Mouse (Mus musculus) mature B cell (primary cell): ENCODE results near the gene Zbtb20.

Source experiments
- in situ Hi-C: fragments of 300-500 bp; cut with MboI; formaldehyde crosslinking; loops from 2 replicates; pipeline ENCODE4 v1.14.3; 2019

The Zbtb20 gene

DNA sequence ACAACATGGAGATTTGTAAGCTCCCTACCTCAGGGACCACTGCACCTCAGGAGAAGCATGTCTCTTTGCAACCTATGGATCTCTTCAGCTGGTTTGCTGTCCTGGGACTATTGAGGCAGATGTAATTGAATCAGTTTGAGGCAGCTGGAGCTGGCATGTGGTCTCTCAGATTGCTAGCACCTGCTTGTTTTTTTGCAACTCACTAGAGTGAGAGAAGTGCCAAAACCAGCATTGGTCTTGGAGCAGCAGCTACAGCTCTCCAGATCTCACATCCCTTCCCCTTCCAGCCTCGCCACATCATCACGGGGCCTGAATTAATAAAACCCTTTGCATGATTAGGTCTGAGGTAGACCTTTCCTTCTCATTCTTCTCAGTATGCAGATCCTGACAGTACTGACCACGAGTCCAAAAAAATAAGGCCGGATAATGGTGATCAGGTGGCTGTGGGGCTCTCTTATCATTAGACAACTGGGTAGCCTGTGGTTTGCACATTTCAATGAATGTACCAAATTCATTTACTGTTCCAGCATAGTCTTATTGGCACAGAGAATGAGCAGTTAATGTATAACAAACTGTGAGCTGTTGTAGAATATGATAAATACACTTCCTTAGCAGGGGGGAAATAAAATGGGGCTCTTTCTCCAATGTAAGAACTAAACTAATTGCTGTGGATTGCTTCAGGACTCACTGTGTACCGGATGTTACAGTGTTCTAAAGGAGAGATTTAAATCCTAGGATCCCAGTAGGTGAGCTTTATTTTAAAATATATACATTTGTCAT, 205.4 kb downstream of the Zbtb20 start:
- in situ Hi-C loops: no loop called here

GRCm38 (mm10) chr16:43081995-43082394, 206.3 kb downstream of the Zbtb20 start:
- in situ Hi-C loops: no loop called here

DNA sequence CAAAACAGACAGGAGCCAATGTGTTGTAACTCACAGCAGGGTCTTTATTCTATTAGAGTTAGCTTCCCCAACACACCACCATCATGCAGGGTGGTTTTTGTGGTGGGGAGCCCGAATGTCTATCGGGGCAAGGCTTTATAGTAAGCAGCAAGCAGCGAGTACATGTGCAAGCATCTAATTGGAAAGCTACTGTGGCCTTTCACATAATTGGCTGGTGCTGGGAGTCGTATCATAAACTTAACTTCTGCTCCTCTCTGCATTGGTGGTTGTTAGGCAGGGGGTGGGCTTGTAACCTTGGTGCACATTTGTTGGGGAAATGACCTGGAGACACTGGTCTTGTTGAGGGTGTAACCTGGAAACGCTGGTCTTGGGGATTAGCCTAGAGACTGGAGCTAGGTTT, 207.1 kb downstream of the Zbtb20 start:
- in situ Hi-C loops: no loop called here

DNA sequence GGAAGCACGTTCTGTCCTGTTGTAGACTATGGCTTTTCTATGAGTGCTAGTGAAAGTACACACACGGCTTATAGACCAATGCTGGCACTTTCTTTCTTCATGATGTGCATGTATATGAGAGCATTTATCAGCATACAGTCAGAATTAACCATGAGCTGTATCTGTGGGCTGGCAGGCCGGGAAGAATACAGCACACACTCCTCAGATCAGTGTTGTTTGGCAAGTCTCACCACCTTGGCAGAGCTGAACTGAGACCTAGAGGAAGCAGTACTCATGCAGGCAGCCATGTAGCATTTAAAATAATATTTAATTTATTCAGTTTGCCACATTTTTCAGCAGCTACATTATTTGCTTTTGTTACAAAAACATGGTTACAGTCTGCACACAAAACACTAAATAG, 214.5 kb downstream of the Zbtb20 start:
- in situ Hi-C loops: no loop called here

DNA sequence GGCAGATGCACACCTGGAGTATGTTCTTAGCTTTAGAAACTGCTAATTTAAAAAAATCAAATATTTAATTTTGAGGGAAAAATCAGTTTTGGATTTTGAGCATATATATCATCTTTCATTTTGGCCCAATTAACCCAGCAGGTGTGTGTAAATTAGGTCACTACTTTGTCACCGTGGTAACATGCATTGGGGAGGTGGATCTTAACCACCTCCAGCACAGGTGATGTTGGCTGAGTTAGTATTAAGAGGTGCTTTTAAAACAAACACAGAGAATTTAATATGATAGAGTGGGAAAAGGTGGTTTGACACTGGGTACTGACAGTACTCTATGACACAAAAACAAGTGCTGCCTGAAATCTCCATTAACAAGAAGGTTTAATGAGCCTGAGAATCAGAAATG, 218.5 kb downstream of the Zbtb20 start:
- in situ Hi-C loops: no loop called here

DNA sequence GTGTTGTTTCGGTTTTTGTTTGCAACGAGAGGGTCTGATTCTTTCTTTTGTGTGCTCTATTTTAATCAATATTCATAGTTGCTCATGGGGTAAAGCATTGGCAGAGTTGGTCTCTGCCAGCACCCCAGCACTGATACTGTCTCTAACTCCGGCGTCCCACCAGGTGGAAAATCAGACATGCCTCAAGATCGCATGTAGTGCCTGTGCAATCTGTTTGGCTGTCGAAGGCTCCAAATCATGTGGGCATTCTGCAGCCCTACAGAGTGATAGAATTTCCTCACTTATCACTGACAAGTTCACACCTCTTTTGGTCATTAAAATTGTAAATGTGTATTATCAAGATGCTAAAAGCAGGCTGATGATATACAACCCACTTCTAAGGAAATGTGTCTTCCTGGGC, 219.1 kb downstream of the Zbtb20 start:
- in situ Hi-C loops: no loop called here

DNA sequence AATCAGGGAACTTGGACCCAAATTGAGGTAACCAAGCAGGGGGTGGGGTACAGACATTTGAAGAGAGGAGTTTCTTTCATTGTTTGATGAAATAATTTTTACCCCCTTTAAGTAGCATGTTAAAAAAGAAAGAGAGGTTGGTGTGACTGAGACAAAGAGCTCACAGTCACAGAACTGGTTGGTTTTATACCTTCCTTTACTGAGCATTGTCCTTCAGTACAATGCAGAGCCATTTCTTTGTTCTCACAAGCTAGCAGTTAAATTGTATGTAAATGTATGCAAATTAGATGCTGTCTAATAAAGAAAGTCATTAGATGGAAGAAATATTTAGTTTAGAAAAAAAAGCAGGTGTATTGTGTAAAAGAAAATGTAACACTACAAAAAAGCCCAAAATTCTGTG, 220.4 kb downstream of the Zbtb20 start:
- in situ Hi-C loops: no loop called here

DNA sequence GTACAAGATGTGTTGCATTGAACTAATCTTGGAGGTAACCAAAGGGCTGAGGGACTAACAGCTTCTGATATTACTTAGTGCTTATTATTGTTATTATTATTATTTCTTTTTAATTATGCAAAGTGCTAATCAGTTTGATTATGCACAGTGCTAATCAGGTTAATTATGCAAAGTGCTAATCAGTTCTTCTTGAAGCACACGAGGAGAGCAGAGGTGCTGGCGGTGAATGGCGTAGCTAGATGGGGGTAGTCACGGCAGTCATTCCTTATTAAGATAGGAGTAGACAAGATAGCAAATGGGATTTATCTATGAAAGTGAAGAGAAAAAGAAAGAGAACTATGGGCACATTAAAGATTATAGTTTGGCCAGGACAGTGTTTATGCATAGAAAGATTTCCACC, 222.5 kb downstream of the Zbtb20 start:
- in situ Hi-C loops: no loop called here

DNA sequence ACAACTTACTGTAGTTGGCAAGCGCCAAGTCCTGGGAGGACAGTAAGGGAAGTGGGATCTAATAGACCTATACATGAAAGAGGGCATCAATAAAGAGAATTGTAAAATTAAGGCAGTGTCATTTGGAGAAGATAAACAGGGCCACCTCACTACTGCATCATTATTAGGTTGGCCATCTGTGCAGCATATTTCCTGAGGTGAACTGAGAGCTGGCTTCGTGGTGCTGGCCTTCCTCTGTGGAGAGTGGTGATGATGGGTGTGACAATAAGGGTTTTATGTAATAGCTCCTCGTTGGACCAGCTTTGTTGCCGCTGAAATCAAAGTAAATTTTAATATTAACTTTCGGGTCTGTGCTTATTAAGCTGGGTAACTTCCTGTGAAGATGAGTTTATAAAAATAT, 223.0 kb downstream of the Zbtb20 start:
- in situ Hi-C loops: no loop called here

GRCm38 (mm10) chr16:43111288-43111687, 235.6 kb downstream of the Zbtb20 start:
- in situ Hi-C loops: no loop called here

GRCm38 (mm10) chr16:43113968-43114367, 238.3 kb downstream of the Zbtb20 start:
- in situ Hi-C loops: no loop called here

GRCm38 (mm10) chr16:43129966-43130365, 254.3 kb downstream of the Zbtb20 start:
- in situ Hi-C loops: no loop called here

GRCm38 (mm10) chr16:43130583-43130982, 254.9 kb downstream of the Zbtb20 start:
- in situ Hi-C loops: no loop called here

- in situ Hi-C loops: no loop called here
These were observed 255.4 kb downstream of the Zbtb20 start for GRCm38 (mm10) chr16:43131077-43131476.

GRCm38 (mm10) chr16:43168506-43168905, 292.8 kb downstream of the Zbtb20 start:
- in situ Hi-C loops: no loop called here

DNA sequence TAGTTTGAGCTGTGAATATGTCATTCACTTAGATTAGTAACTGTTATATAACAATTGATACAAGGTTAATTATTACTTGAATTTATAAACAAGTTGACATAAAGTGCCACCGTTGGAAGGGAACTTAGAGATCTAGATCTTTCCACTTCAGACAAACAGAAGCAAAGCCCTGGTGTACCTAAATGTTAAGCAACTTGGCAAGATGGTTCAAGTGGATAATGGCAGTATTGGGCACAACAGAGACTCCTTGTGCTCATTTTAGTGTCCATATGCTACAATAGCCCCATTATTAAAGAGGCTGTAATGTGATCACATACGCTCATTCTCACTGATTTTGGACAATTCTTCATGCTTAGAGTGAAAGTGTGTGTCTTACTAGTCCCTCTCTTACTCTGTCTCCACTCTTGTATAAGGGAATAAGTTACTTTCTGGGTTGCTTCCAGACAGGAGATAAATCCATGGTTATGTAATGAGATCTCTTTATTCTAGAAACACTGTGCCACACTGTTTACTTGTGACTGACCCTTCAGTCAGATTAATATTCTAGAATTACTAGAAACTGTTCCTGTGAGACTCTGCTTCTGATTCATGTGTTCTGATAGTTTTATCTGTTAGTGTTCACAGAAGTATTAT, 293.7 kb downstream of the Zbtb20 start:
- in situ Hi-C loops: no loop called here

DNA sequence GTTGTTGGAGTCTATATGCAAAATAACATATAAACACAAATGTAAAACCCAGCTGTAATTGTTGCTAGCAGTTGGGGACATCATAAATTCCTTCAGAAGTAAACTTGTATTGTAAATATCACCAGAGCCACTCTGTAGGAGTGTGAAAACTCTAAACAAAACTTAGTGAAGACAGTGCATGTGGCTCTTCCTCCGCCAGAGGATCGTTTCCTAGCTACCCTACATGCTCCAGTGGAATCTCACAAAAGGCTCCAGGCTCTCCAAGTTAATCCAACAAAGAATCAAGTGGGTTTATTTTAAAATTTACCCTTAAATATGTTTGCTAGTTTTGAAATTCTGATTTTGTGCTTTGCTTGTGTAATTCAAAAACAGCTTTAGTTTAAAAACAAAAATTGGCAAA, 296.5 kb downstream of the Zbtb20 start:
- in situ Hi-C loops: no loop called here

- in situ Hi-C loops: no loop called here
These were observed 297.2 kb downstream of the Zbtb20 start for GRCm38 (mm10) chr16:43172912-43173311.

DNA sequence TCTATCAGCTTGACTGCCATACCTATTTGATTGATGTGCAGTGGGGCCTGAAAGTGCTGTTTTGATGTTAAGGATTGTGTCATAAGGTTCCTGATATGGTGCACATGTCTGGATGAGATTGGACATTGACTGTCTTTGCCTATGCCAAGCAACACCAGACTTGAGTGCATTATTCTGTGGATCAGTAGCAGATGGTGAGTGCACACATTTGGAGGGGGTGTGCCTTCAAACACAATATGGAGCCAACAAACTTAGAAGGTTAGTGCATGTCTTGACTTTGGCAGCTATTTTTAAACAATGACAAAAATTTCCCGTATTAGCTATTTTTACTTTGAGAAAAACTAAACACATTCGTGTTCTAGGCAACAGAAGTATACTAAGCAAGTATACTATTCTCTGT, 299.1 kb downstream of the Zbtb20 start:
- in situ Hi-C loops: no loop called here

GRCm38 (mm10) chr16:43181038-43181437, 305.4 kb downstream of the Zbtb20 start:
- in situ Hi-C loops: no loop called here

- in situ Hi-C loops: no loop called here
These were observed 314.7 kb downstream of the Zbtb20 start for GRCm38 (mm10) chr16:43190390-43190789.

DNA sequence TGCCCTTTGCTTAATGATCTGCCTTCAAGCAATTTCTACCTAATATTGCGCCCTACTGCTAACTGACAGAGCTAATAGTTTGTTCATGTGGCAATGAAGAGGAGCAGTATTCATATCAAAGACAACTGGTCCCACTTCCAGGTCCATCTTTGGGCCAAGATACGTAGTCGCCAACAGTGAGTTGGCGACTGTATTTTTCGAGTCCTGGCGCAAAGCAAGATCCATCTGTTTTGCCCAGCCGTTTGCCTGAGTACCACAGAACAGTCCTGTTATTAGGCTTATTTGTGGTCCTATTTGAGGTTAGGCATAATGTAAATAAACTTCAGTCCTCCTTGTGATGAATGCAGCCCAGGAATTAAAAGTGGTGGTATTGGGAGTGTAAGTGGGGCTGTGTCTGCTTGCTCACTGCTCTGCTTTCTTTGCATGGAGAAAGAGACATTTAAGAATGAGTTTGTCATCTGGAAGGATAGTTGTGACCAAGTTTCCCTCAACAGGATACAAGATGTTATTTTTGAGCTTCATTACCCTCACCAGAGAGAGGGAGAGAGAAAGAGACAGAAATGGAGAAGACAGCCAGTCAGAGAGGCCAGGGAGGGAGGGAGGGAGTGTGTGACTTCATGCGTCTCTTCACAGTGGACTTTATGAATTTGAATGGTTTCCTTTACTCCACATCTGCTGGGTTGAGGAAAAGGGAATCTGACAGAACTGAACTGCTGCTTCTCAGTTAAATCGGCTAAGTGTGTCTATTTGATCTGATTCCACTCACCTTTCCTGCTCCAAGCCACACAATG, 315.6 kb downstream of the Zbtb20 start:
- in situ Hi-C loops: no loop called here
